Mouse (Mus musculus) retina, adult 2 months (tissue): ENCODE data around the gene Anp32e.
A peak's percentile ranks its signal among the peaks of the same experiment; 100 is the strongest.
"Not testable (repeated sequence)": the region's sequence is repeated elsewhere in the genome, so short reads cannot be mapped to it uniquely, and the experiment has no call there.

Experiments
- DNase-seq: peaks from one replicate; pipeline ENCODE4 v3.0.0-alpha.2; 2012; ENCODE audit warnings: low read depth, low spot score

The Anp32e gene

GRCm38 (mm10) chr3:95938835-95939234 is 9.8 kb downstream of the Anp32e start:
- no peak for DNase-seq

DNA sequence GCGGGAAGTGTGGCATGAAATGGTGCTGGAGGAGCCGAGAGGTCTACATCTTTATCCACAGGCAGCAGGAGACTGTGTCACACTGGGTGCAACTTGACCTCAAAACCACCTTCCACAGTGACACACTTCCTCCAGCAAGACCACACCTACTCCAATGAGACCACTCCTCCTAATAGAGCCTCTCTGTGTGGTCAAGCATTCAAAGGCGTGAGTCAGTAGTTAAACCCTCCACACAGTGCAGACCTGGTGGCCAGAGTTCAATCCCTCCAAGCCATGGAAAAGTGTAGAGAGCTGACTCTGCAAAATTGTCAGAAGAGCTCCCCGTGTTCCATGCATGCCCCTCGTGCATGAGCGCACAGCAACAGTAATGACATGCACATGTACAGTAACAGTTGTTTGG is 13.7 kb downstream of the Anp32e start:
- no peak for DNase-seq

DNA sequence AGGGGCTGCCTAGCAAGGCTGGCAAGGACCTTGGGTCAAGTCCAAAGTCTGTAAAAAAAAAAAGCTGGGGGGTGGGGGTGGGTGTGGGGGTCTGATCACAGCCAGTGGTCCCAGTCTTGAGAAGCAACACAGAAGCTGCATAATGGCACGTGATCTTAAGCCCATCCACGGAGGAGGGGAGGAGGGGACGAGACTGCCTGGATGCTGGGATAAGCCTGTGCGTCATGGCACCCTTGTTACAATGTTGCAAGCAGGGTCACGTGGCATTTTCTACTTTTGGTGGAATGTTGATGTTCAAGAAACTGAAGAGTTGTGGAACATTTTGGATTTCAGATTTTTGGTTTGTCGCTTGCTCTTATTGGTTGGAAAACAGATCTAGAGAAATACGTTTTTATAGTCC is 14.2 kb downstream of the Anp32e start:
- no peak for DNase-seq

- no peak for DNase-seq
Measured at GRCm38 (mm10) chr3:95944742-95945141, 15.7 kb downstream of the Anp32e start.

DNA sequence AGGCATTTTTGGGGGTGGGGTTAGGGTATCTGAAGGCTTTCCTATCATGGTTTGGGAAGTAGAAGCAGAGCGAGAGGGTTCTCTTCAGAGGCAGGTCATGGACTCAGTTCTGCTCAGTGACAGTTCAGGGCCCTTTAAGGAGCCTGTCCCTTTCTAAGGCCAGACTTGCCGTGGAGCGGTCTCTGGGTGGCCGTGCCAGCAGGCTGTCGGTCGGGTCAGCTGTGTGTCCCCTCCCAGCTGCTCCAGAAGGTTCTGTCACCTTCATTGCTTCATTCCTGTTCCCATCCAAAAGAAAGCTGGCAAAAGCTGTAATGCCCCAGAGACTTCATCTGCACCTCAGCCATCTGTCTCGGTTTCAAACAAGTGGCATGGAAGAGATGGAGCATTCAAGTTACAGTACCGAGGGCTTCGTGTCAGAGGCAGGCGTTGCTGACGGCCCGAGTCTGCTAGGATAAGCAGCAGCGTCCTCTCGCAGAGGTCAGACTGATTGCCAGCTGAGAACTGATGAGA is 16.7 kb downstream of the Anp32e start:
- no peak for DNase-seq

DNA sequence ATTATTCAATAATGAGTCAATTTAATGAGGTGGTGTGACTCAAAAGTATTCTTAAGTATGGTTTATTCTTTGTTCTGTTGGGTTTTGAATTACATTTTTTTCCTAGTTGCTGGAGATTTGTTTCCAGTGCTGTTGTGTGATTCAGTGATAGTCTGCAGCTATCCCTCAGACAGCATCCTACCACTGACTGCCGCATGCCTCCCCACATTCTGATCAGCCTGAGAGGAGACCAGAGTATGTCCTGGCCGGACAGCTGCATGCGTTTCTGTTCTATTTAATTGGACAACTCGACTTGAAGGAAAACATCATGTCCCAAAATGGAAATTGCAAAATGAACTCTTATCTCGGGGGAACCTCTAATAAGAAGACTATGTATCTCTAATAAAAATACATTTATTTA is 19.3 kb downstream of the Anp32e start:
- no peak for DNase-seq

- DNase-seq: peak; percentile 86
Measured at GRCm38 (mm10) chr3:95950763-95951551, 21.9 kb downstream of the Anp32e start.

DNA sequence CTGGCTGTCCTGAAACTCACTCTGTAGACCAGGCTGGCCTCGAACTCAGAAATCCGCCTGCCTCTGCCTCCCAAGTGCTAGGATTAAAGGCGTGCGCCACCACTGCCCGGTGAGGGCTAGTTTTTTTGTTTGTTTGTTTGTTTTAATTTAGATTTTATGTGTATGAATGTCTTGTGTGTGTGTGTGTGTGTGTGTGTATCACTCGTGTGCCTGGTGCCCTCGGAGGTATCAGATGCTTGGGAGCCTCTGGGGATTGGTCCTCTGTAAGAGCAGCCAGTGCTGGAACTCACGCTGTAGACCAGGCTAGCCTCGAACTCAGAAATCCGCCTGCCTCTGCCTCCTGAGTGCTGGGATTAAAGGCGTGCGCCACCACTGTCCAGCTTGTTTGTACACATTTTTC is 22.5 kb downstream of the Anp32e start:
- DNase-seq: not testable (repeated sequence)

DNA sequence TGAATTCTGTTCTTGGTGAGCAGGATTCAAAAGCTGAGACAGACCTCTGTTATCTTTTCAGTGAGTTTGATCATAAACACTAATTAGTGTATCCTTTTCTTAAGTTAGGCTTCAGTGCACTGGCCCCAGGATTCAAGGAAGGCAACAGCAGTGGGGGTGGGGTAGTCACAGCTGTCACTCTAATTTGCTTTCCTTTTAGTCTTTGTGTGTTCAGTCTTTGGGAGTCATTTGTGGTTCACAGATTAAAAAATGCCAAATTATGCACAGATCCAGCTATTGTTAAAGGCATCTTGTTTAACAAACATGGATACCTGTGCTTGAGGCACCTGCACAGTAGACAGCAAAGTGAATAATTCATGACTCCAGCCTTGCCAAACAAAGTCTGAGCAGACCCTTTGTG is 24.0 kb downstream of the Anp32e start:
- DNase-seq: no peak

GRCm38 (mm10) chr3:95953522-95953921 is 24.5 kb downstream of the Anp32e start:
- DNase-seq: no peak

DNA sequence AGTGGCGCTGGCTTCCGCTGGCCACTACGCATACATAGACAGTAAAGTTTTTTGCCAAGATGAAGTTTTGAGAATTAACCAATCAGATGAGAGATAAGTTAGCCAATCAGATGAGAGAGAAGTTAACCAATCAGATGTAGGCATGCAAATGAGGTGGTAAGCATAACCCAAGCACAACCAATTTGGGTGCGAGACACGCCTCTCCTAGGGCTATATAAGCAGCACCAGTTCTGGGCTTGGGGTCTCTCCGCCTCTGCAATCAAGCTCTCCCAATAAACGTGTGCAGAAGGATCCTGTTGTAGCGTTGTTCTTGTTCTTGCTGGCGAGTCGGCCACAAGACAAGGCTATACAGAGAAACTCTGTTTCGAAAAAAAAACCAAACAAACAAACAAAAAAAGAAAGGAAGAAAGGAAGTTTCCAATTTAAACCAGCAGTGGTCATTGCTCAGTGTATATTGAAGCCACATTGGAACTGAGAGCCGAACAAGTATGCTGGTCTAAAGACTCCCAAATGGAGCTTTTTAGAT is 25.7 kb downstream of the Anp32e start:
- DNase-seq: not testable (repeated sequence)

GRCm38 (mm10) chr3:95955318-95955717 is 26.3 kb downstream of the Anp32e start:
- no peak for DNase-seq

- no peak for DNase-seq
Measured at GRCm38 (mm10) chr3:95957359-95958148, 28.5 kb downstream of the Anp32e start.

DNA sequence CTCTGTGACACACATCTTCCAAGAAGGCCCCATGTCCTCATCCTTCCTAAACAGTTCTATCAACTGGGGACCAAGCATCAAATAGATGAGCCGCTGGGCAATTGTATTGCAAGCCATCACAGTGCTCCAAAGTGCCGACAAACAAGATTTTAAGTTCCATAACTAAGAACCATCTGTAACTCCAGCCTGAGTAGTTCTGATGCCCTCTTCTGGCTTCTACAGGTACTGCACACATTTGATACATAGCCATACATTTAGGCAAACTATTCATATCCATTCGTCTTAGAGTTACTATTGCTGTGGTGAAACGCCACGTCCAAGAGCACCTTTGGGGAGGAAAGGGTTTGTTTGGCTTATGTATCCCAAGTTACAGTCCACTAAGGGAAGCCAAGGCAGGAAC is 30.0 kb downstream of the Anp32e start:
- DNase-seq: no peak

- DNase-seq: peak; percentile 55
Measured at GRCm38 (mm10) chr3:95959807-95960206, 30.8 kb downstream of the Anp32e start.

- DNase-seq: not testable (repeated sequence)
Measured at GRCm38 (mm10) chr3:95962182-95962581, 33.1 kb downstream of the Anp32e start.

DNA sequence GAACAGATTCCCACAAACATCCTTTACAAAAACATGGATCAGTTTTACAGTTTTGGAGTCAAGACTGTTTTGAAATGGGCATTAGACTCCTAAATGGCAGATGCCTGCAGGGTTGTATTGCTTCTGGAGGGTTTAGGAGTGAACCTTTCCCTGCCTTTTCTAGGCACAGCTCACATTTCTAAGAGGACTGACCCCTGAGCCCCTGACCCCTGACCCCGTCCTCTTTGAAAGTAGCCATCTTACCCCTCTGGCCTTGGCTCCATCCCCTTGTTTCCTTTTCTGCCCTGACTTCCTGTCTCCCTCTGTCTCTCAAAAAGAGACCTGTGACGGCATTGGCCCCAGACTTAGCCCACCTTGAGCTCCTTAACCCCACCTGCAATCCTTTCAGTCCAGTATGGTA is 34.2 kb downstream of the Anp32e start:
- no peak for DNase-seq

- no peak for DNase-seq
Measured at GRCm38 (mm10) chr3:95963681-95964080, 34.6 kb downstream of the Anp32e start.

GRCm38 (mm10) chr3:95965518-95966451 is 36.7 kb downstream of the Anp32e start:
- no peak for DNase-seq

- no peak for DNase-seq
Measured at GRCm38 (mm10) chr3:95969277-95969676, 40.2 kb downstream of the Anp32e start.

DNA sequence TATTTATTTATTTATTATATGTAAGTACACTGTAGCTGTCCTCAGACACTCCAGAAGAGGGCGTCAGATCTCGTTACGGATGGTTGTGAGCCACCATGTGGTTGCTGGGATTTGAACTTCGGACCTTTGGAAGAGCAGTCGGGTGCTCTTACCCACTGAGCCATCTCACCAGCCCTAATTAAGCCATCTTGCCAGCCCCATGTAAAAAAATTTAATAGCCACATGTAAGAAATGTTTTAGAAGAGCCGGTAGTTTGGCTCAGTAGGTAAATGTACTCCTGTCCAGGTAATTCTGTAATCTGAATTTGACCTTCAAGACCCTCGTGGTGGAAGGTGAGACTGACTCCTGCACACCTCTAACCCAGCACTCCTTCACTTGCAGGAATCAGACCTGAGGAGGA is 41.6 kb downstream of the Anp32e start:
- DNase-seq: not testable (repeated sequence)
